Mouse (Mus musculus) thymus, postnatal 25 days (tissue): Measurements from ENCODE around the gene Ear6.

ENCODE experiments used
- DNase-seq: peaks from one replicate; pipeline ENCODE4 v3.0.0; 2022

Gene Ear6

DNA sequence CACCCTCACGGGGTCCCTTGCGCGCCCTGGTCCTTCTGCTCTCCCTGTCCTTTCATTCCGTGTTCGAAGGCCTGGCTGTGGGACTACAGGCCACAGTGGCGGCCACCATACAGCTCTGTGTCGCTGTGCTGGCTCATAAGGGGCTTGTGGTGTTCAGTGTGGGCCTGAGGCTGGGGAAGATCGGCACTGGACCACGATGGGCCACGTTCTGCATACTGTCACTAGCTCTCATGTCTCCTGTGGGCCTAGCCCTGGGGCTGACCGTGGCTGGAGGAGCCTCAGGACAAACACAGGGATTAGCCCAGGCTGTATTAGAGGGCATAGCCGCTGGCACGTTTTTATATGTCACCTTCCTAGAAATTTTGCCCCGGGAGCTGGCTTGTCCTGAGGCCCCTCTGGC, 41.6 kb downstream of the Ear6 start:
- no peak for DNase-seq

DNA sequence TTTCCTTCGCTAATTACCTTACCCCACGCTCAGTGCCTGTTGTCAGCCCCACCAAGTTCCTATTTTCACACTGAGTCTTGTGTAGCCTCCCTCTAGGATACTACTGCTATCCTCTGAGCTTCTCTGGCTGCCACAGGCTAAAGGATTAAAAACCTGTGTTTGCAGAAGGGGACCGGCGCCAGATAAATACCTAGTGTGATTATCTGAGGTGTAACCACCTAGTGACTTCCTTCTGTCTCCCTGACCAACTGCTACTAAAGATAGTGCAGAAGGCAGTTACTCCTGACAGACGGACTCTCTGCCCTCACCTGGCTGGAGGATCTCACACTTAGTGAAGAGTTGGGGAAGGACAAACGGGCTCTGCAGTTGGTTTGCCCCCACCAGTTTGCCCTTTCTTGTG, 42.5 kb downstream of the Ear6 start:
- DNase-seq: no peak

DNA sequence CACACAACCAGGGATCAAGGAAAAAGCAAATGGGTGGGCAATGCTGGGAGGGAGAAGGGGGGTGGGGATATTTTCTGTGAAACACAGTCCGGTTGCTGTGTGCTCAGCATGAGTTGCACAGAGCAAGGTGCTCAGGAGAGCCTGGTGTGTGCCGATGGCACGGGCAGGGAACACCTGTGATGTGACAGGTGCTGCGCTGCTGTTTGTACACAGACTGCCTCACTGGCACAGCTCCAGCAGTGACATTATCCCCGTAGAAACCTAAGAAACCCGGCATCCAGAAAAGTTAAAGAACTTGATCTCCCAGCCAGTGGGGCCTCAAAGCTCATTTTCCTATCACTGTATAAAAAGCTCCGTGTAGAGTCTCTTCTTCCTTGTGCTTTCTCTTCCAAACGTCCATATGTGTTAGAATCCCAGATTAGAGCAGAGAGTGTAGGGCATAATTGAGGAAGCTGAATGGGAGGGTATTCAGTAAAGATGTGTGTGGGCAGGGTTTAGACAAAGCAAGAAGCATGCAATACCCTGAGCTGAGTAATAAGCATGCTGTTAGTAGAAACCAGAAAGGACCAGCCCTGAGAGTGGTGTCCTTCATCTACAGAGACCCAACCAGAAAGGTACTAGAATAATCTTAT, 43.2 kb downstream of the Ear6 start:
- DNase-seq: no peak

DNA sequence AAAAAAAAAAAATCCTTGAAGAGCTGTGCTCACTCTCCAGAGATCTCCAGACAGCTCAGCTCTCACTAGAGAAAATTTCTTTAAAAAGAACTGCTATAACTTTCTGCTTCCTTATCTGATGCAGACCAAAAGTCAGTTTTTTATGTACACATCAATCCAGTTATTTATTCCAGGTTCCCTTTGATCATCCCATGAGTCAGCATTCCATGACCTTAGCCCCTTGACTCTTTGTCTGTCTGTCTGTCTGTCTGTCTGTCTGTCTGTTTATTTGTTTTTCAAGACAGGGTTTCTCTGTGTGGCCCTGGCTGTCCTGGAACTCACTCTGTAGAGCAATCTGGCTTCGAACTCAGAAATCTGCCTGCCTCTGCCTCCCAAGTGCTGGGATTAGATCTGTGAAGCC, 45.9 kb downstream of the Ear6 start:
- DNase-seq: no peak

DNA sequence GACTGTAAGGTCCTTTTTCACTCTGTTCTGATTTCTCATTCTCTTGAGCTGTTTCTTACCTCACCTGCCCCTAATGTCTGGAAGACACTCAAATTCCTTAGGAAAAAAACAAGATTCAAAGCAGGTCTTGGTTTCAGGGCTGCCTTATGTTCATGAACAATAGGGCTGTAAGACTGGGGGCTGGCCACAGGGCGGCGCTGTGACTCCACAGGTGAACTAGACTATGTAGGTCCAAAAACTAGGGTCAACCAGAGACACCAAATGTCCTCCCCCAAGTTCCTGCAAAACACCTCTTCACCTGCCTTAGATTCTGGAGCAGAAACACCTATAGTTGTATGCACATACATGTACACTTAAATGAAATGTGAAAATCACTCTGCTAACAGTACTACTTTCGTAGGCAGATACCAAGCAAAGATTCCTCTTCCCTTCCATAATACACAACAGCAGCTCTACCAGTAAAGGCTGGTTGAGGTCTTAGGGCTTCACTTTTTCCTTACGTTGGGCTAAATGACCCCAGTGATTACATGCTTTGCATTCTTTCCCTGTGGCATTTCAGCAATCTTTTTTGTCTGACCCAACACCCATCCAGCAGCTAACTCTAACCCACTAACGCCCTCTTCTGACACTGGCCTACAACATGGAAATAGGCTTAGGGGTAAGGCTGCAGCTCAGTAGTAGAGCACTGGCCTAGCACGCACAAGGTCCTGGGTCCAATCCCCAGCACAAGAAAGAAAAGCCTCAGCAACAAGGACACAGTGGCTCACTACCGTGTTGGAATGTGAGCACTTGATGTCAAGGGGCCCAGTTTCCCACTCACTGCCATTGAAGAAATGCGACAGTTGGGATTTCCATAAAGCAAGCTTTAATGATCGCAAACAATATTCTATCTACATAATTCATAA, 49.6 kb downstream of the Ear6 start:
- peak; percentile 82 for DNase-seq

DNA sequence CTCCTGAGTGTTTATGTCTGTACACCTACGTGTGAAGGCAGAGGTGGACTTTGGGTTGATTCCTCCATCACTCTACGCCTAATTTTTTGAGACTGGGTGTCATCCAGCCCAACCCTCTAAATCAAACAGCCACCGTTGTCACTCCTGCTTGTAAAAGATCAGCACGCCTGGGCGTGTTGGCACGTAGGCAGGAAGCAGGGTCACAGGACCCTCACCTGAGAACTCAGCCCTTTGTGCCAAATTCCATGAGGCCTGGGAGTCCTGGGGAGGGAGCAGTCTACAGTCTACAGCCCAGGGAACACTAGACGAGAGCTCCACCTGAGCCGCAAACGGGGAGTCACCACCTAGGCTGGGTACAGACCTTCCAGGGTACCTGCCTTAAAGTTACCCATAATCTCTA, 50.3 kb downstream of the Ear6 start:
- no peak for DNase-seq
